Mouse (Mus musculus) E14TG2a.4 (cell line): ENCODE results near the gene Eif4e3.

Source experiments
- H3K27me3 ChIP-seq: 2 replicates; pipeline ENCODE4 v1.6.1; 2014; ENCODE audit warnings: low read length, control low read depth; ENCODE audit not compliant: insufficient read depth
- H3K36me3 ChIP-seq: 2 replicates; pipeline ENCODE4 v1.6.1; 2014; ENCODE audit warnings: low read length, control low read depth; ENCODE audit not compliant: insufficient read depth
- H3K4me1 ChIP-seq: replicated peaks from 2 replicates; pipeline ENCODE4 v1.6.1; 2014; ENCODE audit warnings: low read depth, low read length, control low read depth
- H3K4me3 ChIP-seq: replicated peaks from 2 replicates; pipeline ENCODE4 v1.5.1; 2014; ENCODE audit warnings: mild to moderate bottlenecking, low read length
- H3K9me3 ChIP-seq: 2 replicates; pipeline ENCODE4 v1.6.1; 2014; ENCODE audit warnings: low read length, control low read depth
- CTCF ChIP-seq: conservative IDR thresholded peaks from 2 replicates; pipeline ENCODE4 v1.5.1; 2014; ENCODE audit warnings: low read length
- NANOG ChIP-seq: IDR thresholded peaks from 2 replicates; pipeline ENCODE4 v1.6.1; 2014; ENCODE audit warnings: borderline replicate concordance, low read length, mixed read lengths
- POU5F1 ChIP-seq: IDR thresholded peaks from 2 replicates; pipeline ENCODE4 v1.6.1; 2014; ENCODE audit warnings: low read length, borderline replicate concordance

Eif4e3 gene

DNA sequence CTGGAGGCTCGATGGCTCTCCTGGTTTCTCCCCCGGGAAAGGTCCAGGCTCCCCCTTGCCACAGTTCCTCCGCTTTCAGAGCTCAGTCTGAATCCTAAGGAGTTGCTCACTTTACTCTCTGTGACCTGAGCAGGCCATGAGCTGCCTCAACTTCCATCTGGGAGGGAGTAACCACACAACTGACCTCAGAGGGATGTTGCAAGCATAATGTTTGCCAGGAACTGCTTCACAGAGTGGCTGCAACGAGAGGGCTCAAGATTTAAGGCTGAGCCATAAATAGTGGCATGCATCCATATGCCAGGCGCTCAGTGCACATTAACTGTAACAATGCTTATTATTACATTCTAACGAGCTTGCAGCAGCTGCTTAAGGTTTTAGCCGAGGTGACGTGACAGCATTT is 29.8 kb downstream of the Eif4e3 start:
- H3K27me3 ChIP-seq = peaks cover 24% of the 10 kb centered on the region
- TF ChIP-seq POU5F1 = no peak
- no peak for TF ChIP-seq CTCF
- TF ChIP-seq NANOG = no peak
- H3K4me3 ChIP-seq = no peak overlapping the region
- H3K36me3 ChIP-seq = no peaks in the 10 kb centered on the region
- H3K9me3 ChIP-seq = no peaks in the 10 kb centered on the region
- H3K4me1 ChIP-seq = peaks cover 10% of the 10 kb centered on the region; the same call in 1 of the 2 replicates

DNA sequence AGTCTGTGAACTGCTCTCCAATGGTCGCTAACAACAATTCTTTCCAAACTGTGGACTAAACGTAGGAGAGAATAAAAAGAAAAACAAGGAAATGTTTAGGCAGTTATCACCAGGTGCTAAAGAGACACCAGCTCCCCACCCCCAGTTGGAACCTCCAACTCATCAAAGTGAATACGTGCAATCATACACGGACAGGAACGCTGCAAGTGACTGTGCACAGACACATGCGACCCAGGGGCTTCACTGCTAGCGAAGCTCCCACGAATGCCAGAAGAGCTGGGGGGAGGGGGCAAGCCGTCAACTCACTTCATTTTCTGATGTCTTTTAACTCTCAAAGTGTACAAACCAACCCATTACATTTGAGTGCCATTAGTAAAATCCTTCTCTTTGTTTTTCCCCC is 30.4 kb downstream of the Eif4e3 start:
- no peak for TF ChIP-seq NANOG
- TF ChIP-seq CTCF = no peak
- no peak for TF ChIP-seq POU5F1
- Histone ChIP-seq H3K36me3 (no peaks in the 10 kb centered on the region), H3K4me3 (no peak overlapping the region), H3K27me3 (peaks cover 27% of the 10 kb centered on the region), H3K9me3 (no peaks in the 10 kb centered on the region), H3K4me1 (peaks cover 10% of the 10 kb centered on the region; the same call in 1 of the 2 replicates)

DNA sequence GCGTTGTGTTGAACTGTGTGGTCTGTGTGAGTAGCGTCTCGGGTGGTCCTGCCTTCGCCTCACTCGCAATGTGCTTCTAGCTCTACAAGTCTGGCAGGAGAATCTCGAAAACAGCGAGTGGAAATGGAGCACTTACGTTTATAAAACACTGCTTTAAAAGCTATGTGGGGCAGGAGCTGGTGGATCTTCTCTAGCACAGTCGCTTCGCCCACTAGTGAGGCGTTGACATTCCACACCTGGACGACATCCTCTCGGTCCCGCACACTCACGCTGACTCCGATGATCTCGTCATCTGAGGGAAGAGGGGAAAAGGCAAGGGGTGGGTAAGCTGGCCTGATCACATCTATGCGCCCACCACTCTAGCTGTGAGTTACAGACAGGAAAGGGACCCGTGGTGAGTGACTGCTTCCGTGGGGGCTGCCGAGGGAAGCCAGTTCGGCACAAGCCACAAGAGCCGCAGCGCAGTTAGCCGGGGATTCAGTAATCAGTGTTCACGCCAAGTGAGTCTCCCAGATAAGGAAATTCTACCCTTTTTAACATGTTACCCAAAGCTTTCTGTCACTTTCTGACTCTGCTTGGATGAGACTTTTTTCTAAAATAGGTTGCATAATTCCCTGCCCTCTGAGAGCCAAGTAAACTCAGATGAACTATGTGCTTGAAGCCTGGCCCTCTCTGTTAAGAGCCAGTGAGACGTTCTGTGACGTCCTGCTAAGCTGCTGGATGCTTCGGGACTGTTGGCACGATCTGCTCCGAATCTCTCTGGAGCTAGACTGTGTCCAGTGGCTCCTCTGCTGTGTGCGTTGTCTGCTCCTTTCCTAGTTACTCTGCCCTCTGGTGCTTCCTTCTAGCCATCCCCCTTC is 34.2 kb downstream of the Eif4e3 start:
- TF ChIP-seq POU5F1 (no peak), CTCF (no peak), NANOG (no peak)
- no peaks in the 10 kb centered on the region for H3K36me3 ChIP-seq
- H3K9me3 ChIP-seq = no peaks in the 10 kb centered on the region
- 0 out of 2 replicates have a peak overlapping the region, but pooled peaks have one; percentile 23 for H3K4me3 ChIP-seq
- H3K4me1 ChIP-seq = peaks cover 10% of the 10 kb centered on the region; the same call in 1 of the 2 replicates
- peaks cover 32% of the 10 kb centered on the region for H3K27me3 ChIP-seq

DNA sequence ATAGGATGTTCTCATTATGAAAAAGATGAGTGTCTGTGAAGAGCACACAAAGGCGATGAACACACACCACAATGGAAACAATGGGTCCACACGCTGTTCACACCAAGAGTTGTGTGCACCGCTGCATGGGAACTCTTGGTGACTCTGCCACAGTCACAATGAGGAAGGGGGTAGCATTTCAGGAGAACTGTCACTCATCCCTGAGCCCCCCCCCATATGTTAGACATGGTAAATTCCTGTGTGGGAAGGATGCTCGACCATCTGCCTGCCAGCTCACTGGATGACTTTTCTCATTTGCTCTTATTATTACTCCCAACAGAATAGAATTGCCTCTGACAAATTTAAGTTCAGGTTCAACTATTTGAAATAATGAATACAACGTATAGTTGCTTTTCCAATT is 34.9 kb downstream of the Eif4e3 start:
- peaks cover 10% of the 10 kb centered on the region; the same call in 1 of the 2 replicates for H3K4me1 ChIP-seq
- H3K4me3 ChIP-seq = no peak overlapping the region
- no peaks in the 10 kb centered on the region for H3K36me3 ChIP-seq
- H3K27me3 ChIP-seq = peaks cover 32% of the 10 kb centered on the region
- no peak for TF ChIP-seq CTCF
- no peak for TF ChIP-seq POU5F1
- no peak for TF ChIP-seq NANOG
- no peaks in the 10 kb centered on the region for H3K9me3 ChIP-seq

DNA sequence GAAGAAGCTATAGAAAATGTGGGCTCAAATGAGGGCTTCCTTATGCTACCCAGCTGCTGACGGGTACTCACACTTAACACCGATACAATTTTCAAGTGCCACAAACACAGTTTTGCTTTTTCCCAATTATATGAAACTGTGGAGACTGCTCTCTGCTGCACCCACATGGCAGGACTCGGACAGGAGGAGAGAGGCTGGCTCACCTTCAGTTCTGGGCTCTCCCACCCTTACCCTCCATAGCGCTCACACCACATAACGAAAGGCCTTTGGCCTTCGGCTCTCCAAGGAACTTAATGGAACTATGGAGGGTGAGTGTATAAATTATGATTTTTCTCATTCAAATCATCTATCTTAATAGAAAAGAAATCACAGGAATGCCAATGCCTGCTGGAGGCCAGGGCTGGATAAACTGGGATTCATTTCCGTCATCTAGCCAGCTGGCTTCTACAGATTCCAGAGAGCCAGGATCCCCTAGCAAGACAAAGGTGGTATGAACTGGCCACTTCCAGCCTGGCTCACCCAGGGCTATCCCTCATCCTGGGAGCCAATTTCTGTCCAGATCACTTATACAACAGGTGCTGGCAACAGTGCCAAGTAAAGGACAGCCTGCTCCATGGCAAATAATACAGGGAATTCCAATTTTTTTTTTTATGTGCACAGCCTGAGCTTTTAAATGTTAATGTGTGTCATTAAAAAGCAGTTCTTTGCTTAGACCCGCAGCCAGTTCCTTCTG is 36.7 kb downstream of the Eif4e3 start:
- H3K4me3 ChIP-seq = no peak overlapping the region
- peaks cover 18% of the 10 kb centered on the region for H3K4me1 ChIP-seq
- no peaks in the 10 kb centered on the region for H3K9me3 ChIP-seq
- H3K27me3 ChIP-seq = peaks cover 32% of the 10 kb centered on the region
- TF ChIP-seq POU5F1 (no peak), CTCF (no peak), NANOG (no peak)
- no peaks in the 10 kb centered on the region for H3K36me3 ChIP-seq

DNA sequence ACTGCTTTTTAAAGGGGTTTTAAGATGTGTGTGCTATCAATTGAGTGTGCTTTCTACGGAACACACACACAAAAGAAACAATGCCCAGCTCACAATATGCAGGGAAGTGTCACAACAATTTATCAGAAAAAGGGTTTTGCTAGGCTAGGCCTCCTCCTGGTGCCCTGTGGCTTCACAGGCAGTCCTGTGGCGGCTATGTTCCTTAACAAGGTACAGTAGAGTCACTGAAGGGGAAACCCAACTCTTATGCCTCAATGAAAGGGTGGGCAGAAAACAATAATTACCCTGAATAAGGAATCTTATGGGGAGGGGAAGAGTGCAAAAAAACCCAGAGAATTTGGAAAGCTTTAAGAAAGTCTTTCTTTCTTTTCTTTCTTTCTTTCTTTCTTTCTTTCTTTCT is 40.2 kb downstream of the Eif4e3 start:
- no peak for TF ChIP-seq NANOG
- no peak for TF ChIP-seq CTCF
- no peak for TF ChIP-seq POU5F1
- Histone ChIP-seq H3K9me3 (no peaks in the 10 kb centered on the region), H3K4me3 (no peak overlapping the region), H3K4me1 (peaks cover 23% of the 10 kb centered on the region), H3K27me3 (peaks cover 8% of the 10 kb centered on the region; the same call in 1 of the 2 replicates), H3K36me3 (no peaks in the 10 kb centered on the region)

DNA sequence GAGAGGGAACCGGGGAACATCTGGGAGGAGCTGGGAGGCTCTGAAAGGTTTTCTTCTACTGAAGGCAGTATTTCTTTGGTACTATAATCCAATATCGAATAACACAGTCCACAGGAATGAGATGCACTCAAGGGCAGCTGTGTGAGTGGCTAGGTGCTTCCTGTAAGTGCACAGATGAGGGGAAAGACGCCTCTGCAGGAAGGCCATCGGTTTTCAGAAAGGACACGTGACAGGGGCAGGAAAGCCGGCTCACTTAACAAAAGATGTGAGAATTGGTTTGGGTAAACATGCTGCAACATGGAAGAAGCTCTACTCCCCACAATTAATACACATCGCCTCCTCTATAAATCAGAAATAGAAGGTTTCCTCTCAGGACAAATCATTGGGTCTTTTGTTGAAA is 40.8 kb downstream of the Eif4e3 start:
- TF ChIP-seq NANOG (no peak), POU5F1 (no peak), CTCF (no peak)
- Histone ChIP-seq H3K27me3 (peaks cover 6% of the 10 kb centered on the region; the same call in 1 of the 2 replicates), H3K9me3 (no peaks in the 10 kb centered on the region), H3K4me1 (peaks cover 23% of the 10 kb centered on the region), H3K36me3 (no peaks in the 10 kb centered on the region), H3K4me3 (no peak overlapping the region)

DNA sequence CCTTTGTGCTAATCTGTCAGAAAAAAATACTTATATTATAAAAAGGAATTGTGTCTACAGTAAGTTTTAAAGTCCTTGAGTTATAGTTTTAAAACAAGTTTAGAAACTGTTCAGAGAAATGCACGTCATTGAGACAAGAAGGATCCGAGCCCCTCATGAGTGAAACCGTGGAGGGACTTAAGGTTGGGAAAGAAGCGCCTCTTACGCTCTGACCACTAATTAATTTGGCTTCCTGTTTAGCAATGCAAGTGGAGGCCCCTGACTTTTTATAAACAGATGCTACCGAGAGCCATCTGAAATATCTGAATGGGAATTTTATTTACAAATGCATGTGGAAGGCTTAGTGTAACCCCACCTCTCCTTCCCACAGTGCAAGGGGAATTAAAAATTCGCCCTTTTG is 41.3 kb downstream of the Eif4e3 start:
- no peak overlapping the region for H3K4me3 ChIP-seq
- peaks cover 23% of the 10 kb centered on the region for H3K4me1 ChIP-seq
- no peaks in the 10 kb centered on the region for H3K36me3 ChIP-seq
- peaks cover under 1% of the 10 kb centered on the region; the same call in 1 of the 2 replicates for H3K27me3 ChIP-seq
- H3K9me3 ChIP-seq = no peaks in the 10 kb centered on the region
- TF ChIP-seq CTCF = no peak
- TF ChIP-seq POU5F1 = no peak
- TF ChIP-seq NANOG = no peak

DNA sequence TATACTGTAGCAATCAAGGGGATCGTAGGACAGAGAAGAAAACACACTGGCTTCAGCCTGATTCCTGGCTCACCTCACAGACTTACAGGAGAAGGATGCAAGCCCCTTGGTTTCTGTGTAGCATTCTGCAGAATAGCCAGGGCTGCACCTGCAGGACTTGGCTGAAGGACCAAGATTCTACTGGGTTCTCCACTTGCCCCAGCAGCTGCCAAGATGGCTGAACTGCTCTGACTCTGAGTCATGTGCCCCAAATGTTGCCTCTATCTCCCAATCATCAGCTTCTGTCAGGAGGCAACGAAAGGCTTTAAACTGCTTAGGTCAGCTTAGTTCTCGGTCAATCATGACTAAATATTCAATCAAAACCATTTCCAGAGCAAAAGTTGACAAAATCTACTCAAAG is 42.0 kb downstream of the Eif4e3 start:
- Histone ChIP-seq H3K4me1 (peaks cover 23% of the 10 kb centered on the region), H3K4me3 (no peak overlapping the region), H3K9me3 (no peaks in the 10 kb centered on the region), H3K27me3 (no peaks in the 10 kb centered on the region), H3K36me3 (no peaks in the 10 kb centered on the region)
- TF ChIP-seq NANOG (no peak), CTCF (no peak), POU5F1 (no peak)
